Mouse (Mus musculus) forebrain, embryonic 14.5 days (tissue): ENCODE results near the gene Fars2. TPM values are rescaled to one million over a fixed set of nuclear protein-coding genes. Genes with fewer than 3 reads are reported as not detected.
"Not testable (repeated sequence)": the region's sequence is repeated elsewhere in the genome, so short reads cannot be mapped to it uniquely, and the experiment has no call there.

Experiments used
- ATAC-seq: fragments of 200-750 bp; cut with Nextera tagmentation; 2 replicates; pipeline ENCODE4 v1.8.0; 2017; ENCODE audit warnings: mild to moderate bottlenecking, moderate library complexity
- DNase-seq: peaks from one replicate; pipeline ENCODE4 v3.0.0-alpha.2; 2015; ENCODE audit warnings: low spot score
- H3K27ac ChIP-seq: fragments of 300-500 bp; sonication (generic); 2 replicates; pipeline ENCODE4 v1.5.1; 2014; ENCODE audit warnings: low read depth, mild to moderate bottlenecking, control low read depth, low read length, moderate library complexity
- H3K27me3 ChIP-seq: fragments of 300-500 bp; sonication (generic); replicated peaks from 2 replicates; pipeline ENCODE4 v1.6.1; 2014; ENCODE audit warnings: low read length, control low read depth, mixed read lengths; ENCODE audit not compliant: control insufficient read depth, insufficient read depth
- H3K36me3 ChIP-seq: fragments of 300-500 bp; sonication (generic); 2 replicates; pipeline ENCODE4 v1.6.1; 2014; ENCODE audit warnings: low read length, control low read depth; ENCODE audit not compliant: control insufficient read depth, insufficient read depth
- H3K4me1 ChIP-seq: fragments of 300-500 bp; sonication (generic); 2 replicates; pipeline ENCODE4 v1.6.1; 2014; ENCODE audit warnings: antibody characterized with exemption, low read length, control low read depth; ENCODE audit not compliant: control insufficient read depth, insufficient read depth
- H3K4me2 ChIP-seq: fragments of 300-500 bp; sonication (generic); 2 replicates; pipeline ENCODE4 v1.6.1; 2014; ENCODE audit warnings: mild to moderate bottlenecking, control low read depth, low read length
- H3K4me3 ChIP-seq: fragments of 300-500 bp; sonication (generic); 2 replicates; pipeline ENCODE4 v1.5.1; 2014; ENCODE audit warnings: low read depth, low read length, control low read depth
- H3K9ac ChIP-seq: fragments of 300-500 bp; sonication (generic); 2 replicates; pipeline ENCODE4 v1.6.1; 2014; ENCODE audit warnings: mild to moderate bottlenecking, low read length, control low read depth, moderate library complexity
- H3K9me3 ChIP-seq: fragments of 300-500 bp; sonication (generic); replicated peaks from 2 replicates; pipeline ENCODE4 v1.6.1; 2016; ENCODE audit warnings: low read length, control low read depth, mixed read lengths; ENCODE audit not compliant: control insufficient read depth
- WGBS: fragments of 180-500 bp; shearing (Covaris S2); extraction: QIAGEN DNeasy Blood & Tissue Kit; methylation state at CpG from one replicate; pipeline ENCODE4 v1.1.7; 2014; 5-methylcytosine and 5-hydroxymethylcytosine counted together
- polyA plus RNA-seq: library from polyadenylated mRNA; unstranded; fragments of >200 nt; fragmentation: Nextera tagmentation; extraction: Ambion mirVana; gene quantifications from 2 replicates; pipeline ENCODE4 v1.2.1, GENCODE M21; 2014

Gene Fars2
- polyA plus RNA-seq, 1 experiment from 2014 or later, result 35.5 TPM

DNA sequence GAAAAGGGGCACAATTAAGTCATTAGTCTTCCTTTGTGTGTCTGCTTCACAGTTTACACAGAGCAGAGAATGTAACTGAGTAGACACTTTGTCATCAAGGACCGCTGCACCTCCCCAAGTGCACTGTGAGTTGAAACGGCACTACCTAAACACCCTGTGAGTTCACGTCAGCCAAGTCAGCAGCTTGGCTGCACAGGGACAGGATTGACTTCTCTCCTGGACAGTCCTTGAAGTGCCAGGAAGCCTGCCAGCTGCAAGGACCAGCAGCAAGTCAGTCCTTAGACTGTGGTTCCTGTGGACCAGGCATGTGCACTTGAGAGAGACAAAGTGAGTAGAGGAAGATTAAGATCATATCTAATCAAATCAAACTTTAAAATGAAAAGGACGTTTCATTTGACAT, 330.7 kb downstream of the Fars2 start:
- Histone ChIP-seq H3K27me3 (no peaks in the 10 kb centered on the region), H3K4me3 (no peak overlapping the region), H3K9ac (no peak overlapping the region), H3K9me3 (no peaks in the 10 kb centered on the region), H3K27ac (no peak overlapping the region), H3K4me2 (no peak overlapping the region), H3K36me3 (no peaks in the 10 kb centered on the region), H3K4me1 (0 out of 2 replicates have a peak, but pooled peaks cover 3% of the 10 kb centered on the region)
- no peak for DNase-seq
- no peak for ATAC-seq
- 41% methylated on average over 4 of the region's 4 CpGs for WGBS

DNA sequence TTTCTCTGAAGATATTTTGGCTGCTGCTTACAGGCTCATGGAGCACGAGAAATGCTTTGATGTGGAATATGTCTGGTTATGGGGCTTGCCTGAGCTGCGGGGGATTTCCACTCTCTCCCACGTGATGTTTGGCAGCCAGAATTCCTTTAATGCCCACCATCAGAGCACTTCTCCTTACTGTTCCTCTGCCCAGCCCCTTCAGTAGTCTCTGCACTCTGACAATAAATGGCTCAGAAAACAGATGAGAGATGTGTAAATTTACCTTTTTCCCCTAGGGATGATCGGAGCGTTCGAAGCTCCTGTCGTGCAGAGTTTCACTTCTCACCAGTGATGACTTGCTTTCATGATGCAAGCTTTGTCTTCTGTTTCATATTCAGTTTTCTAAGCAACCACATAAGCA, 331.4 kb downstream of the Fars2 start:
- Histone ChIP-seq H3K4me2 (no peak overlapping the region), H3K4me1 (0 out of 2 replicates have a peak, but pooled peaks cover 3% of the 10 kb centered on the region), H3K36me3 (no peaks in the 10 kb centered on the region), H3K9ac (no peak overlapping the region), H3K9me3 (no peaks in the 10 kb centered on the region), H3K27ac (no peak overlapping the region), H3K27me3 (no peaks in the 10 kb centered on the region), H3K4me3 (no peak overlapping the region)
- no peak for ATAC-seq
- WGBS, result 89% methylated on average over 7 of the region's 7 CpGs
- no peak for DNase-seq

DNA sequence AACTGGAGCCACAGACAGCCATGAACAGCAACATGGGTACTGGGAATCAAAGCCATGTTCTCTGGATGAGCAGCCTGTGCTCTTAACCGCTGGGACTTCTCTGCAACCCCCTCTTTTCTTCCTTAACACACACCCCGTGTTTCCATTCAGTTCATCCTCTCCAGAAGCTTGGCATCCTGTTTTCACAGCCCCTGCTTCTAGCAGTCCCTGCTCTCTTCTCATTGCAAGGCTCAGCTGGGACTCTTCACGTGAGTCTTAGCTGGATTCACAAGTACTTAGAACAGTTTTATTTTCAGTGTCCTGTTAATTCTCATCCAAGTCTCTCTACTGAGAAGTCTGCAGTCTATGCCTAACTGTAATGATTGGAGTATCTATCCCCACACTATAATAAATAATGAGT, 334.2 kb downstream of the Fars2 start:
- Histone ChIP-seq H3K4me2 (no peak overlapping the region), H3K27me3 (no peaks in the 10 kb centered on the region), H3K36me3 (no peaks in the 10 kb centered on the region), H3K27ac (no peak overlapping the region), H3K4me3 (no peak overlapping the region), H3K4me1 (0 out of 2 replicates have a peak, but pooled peaks cover 3% of the 10 kb centered on the region), H3K9ac (no peak overlapping the region), H3K9me3 (no peaks in the 10 kb centered on the region)
- WGBS, result 69% methylated on average over 3 of the region's 3 CpGs
- ATAC-seq (no peak), DNase-seq (no peak)

DNA sequence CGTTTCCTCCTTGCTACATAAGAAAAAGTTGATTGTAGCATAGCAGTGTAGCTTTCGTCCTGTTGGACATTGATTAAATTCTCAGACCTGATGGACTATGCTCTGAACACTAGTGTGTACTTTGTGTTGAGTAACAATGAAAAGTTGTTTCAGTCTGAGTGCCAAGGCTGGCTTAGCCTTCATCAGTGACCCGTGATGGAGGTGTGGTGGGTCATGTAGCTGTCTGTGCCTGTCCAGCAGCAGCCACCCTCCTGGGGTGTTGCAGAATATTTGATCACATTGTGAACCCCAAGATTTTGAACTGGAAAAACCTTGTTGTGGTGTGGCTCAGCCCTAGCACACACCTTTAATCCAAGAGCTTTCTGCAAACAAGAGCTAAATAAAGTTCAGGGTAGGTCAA, 343.3 kb downstream of the Fars2 start:
- no peak for ATAC-seq
- 67% methylated on average over 3 of the region's 3 CpGs for WGBS
- H3K4me1 ChIP-seq, result no peaks in the 10 kb centered on the region

GRCm38 (mm10) chr13:36463669-36464068, 346.5 kb downstream of the Fars2 start:
- Histone ChIP-seq H3K27me3 (no peaks in the 10 kb centered on the region), H3K9ac (no peak overlapping the region), H3K4me3 (no peak overlapping the region), H3K4me2 (no peak overlapping the region), H3K9me3 (no peaks in the 10 kb centered on the region), H3K36me3 (no peaks in the 10 kb centered on the region), H3K27ac (no peak overlapping the region), H3K4me1 (no peaks in the 10 kb centered on the region)
- DNase-seq, result no peak
- ATAC-seq, result no peak

More for the DNA sequence above, 343.3 kb downstream of the Fars2 start:
- no peak overlapping the region for H3K4me2 ChIP-seq
- H3K9me3 ChIP-seq, result no peaks in the 10 kb centered on the region
- H3K4me3 ChIP-seq, result no peak overlapping the region
- H3K9ac ChIP-seq, result no peak overlapping the region
- DNase-seq, result no peak
- no peak overlapping the region for H3K27ac ChIP-seq
- H3K36me3 ChIP-seq, result no peaks in the 10 kb centered on the region
- no peaks in the 10 kb centered on the region for H3K27me3 ChIP-seq

- DNase-seq, ATAC-seq: not testable (repeated sequence)
Measured at GRCm38 (mm10) chr13:36466076-36466475, 348.9 kb downstream of the Fars2 start.

DNA sequence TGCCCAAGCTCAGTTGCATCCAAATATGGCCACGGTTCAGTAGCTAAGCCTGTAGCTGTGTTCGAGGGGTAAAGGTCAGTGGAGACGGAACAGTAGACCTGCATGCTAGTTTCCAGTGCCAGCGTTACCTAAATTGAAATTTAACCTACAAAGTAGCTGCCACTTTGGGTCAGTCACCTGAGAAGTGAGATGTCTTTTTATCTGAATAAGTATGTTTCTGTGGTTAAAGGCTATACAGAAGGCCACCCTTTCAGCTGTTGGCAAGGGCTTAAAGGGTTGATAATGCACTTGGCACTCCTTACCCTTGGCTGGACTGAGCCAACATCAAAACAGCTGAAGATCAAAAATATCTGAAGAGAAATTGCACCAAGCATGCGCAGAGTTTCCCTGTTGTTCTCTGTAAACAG, 349.3 kb downstream of the Fars2 start:
- H3K4me1 ChIP-seq, result peaks cover 5% of the 10 kb centered on the region; the same call in 1 of the 2 replicates
- H3K4me3 ChIP-seq, result no peak overlapping the region
- no peak overlapping the region for H3K9ac ChIP-seq
- 95% methylated on average over 5 of the region's 5 CpGs for WGBS
- no peak for DNase-seq
- H3K36me3 ChIP-seq, result no peaks in the 10 kb centered on the region
- H3K9me3 ChIP-seq, result no peaks in the 10 kb centered on the region
- H3K27ac ChIP-seq, result no peak overlapping the region
- no peak for ATAC-seq
- H3K4me2 ChIP-seq, result no peak overlapping the region
- H3K27me3 ChIP-seq, result no peaks in the 10 kb centered on the region

More at GRCm38 (mm10) chr13:36466076-36466475, 348.9 kb downstream of the Fars2 start:
- not testable (repeated sequence) for H3K27ac ChIP-seq, H3K9ac ChIP-seq, H3K27me3 ChIP-seq, H3K4me3 ChIP-seq, H3K36me3 ChIP-seq, H3K9me3 ChIP-seq, H3K4me2 ChIP-seq, H3K4me1 ChIP-seq
- 94% methylated on average over 3 of the region's 3 CpGs for WGBS

DNA sequence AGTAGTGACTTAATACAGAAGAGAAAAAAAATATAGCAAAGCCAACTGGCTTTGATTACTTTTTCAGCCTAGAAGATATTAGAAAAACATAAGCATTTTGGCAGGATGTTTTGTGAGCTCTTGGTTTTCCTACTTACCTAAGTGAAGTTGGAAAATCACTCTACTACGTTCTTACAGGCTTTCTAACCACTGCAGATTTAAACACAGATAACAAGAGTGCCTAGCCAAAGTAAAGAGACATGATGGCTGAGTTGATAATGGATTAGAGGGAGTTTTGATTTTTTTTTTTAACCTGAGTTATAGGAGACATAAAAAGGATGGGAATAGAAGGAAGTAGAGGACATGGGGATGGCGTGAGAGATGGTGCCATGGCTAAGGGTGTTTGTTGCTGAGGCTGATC, 350.6 kb downstream of the Fars2 start:
- 95% methylated on average over 2 of the region's 2 CpGs for WGBS
- ATAC-seq (no peak), DNase-seq (no peak)
- Histone ChIP-seq H3K27me3 (no peaks in the 10 kb centered on the region), H3K4me1 (peaks cover 5% of the 10 kb centered on the region; the same call in 1 of the 2 replicates), H3K4me2 (no peak overlapping the region), H3K36me3 (no peaks in the 10 kb centered on the region), H3K27ac (no peak overlapping the region), H3K9me3 (no peaks in the 10 kb centered on the region), H3K9ac (no peak overlapping the region), H3K4me3 (no peak overlapping the region)

DNA sequence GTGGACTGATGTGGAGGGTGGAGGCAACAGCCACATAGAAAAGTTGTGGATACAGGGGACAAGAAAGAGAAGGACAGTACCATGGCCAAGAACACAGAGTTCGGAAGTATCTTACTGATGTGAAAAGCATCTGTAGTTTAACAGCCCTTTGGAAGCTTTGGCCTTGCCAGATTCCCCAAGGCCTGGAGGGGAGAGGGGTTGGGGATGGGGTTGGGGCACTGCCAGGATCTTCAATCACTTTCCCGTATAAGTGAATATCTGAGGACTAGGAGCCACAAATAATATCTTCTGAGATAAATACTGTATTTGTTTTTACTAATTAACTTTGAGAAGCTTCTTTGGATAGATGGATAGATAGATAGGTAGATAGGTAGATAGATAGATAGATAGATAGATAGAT, 351.8 kb downstream of the Fars2 start:
- WGBS, result 52% methylated on average over 2 of the region's 2 CpGs
- Histone ChIP-seq H3K4me2 (no peak overlapping the region), H3K9ac (no peak overlapping the region), H3K4me3 (no peak overlapping the region), H3K27me3 (no peaks in the 10 kb centered on the region), H3K4me1 (peaks cover 5% of the 10 kb centered on the region; the same call in 1 of the 2 replicates), H3K27ac (no peak overlapping the region), H3K9me3 (no peaks in the 10 kb centered on the region), H3K36me3 (no peaks in the 10 kb centered on the region)
- ATAC-seq (peak; percentile 58; the same call in 1 of the 2 replicates), DNase-seq (peak; percentile 37)
